Mouse (Mus musculus) forebrain, embryonic 11.5 days (tissue): Measurements from ENCODE around the gene Ldha. TPM values are rescaled to one million over a fixed set of nuclear protein-coding genes. Genes with fewer than 3 reads are reported as not detected.

Source experiments
- ATAC-seq: fragments of 200-750 bp; cut with Nextera tagmentation; replicated peaks from 2 replicates; pipeline ENCODE4 v1.8.0; 2017; ENCODE audit warnings: moderate TSS enrichment; ENCODE audit not compliant: low FRiP score
- DNase-seq: peaks from one replicate; pipeline ENCODE4 v3.0.0-alpha.2; 2017; ENCODE audit warnings: low spot score
- H3K27ac ChIP-seq: fragments of 300-500 bp; sonication (generic); 2 replicates; pipeline ENCODE4 v1.5.1; 2014; ENCODE audit warnings: low read depth, low read length
- H3K27me3 ChIP-seq: fragments of 300-500 bp; sonication (generic); 2 replicates; pipeline ENCODE4 v1.6.1; 2014; ENCODE audit warnings: mild to moderate bottlenecking, low read length, mixed read lengths; ENCODE audit not compliant: control insufficient read depth, insufficient read depth
- H3K36me3 ChIP-seq: fragments of 300-500 bp; sonication (generic); 2 replicates; pipeline ENCODE4 v1.6.1; 2014; ENCODE audit warnings: mild to moderate bottlenecking, low read length, moderate library complexity, mixed read lengths; ENCODE audit not compliant: control insufficient read depth, insufficient read depth
- H3K4me1 ChIP-seq: fragments of 300-500 bp; sonication (generic); replicated peaks from 2 replicates; pipeline ENCODE4 v1.6.1; 2014; ENCODE audit warnings: low read length, mixed read lengths; ENCODE audit not compliant: control insufficient read depth, insufficient read depth
- H3K4me2 ChIP-seq: fragments of 300-500 bp; sonication (generic); 2 replicates; pipeline ENCODE4 v1.6.1; 2014; ENCODE audit warnings: low read depth, mild to moderate bottlenecking, low read length, moderate library complexity, mixed read lengths; ENCODE audit not compliant: severe bottlenecking
- H3K4me3 ChIP-seq: fragments of 300-500 bp; sonication (generic); 2 replicates; pipeline ENCODE4 v1.5.1; 2014; ENCODE audit warnings: low read depth, low read length
- H3K9ac ChIP-seq: fragments of 300-500 bp; sonication (generic); 2 replicates; pipeline ENCODE4 v1.6.1; 2014; ENCODE audit warnings: low read length
- H3K9me3 ChIP-seq: fragments of 300-500 bp; sonication (generic); 2 replicates; pipeline ENCODE4 v1.6.1; 2016; ENCODE audit warnings: low read length, mixed read lengths; ENCODE audit not compliant: control insufficient read depth
- WGBS: fragments of 180-500 bp; shearing (Covaris S2); extraction: QIAGEN DNeasy Blood & Tissue Kit; methylation state at CpG from one replicate; pipeline ENCODE4 v1.1.7; 2014; 5-methylcytosine and 5-hydroxymethylcytosine counted together
- polyA plus RNA-seq: library from polyadenylated mRNA; unstranded; fragments of >200 nt; fragmentation: Nextera tagmentation; extraction: Ambion mirVana; gene quantifications from 2 replicates; pipeline ENCODE4 v1.2.1, GENCODE M21; 2014

Gene Ldha
- polyA plus RNA-seq, 1 experiment from 2014 or later, result 2,020 TPM

DNA sequence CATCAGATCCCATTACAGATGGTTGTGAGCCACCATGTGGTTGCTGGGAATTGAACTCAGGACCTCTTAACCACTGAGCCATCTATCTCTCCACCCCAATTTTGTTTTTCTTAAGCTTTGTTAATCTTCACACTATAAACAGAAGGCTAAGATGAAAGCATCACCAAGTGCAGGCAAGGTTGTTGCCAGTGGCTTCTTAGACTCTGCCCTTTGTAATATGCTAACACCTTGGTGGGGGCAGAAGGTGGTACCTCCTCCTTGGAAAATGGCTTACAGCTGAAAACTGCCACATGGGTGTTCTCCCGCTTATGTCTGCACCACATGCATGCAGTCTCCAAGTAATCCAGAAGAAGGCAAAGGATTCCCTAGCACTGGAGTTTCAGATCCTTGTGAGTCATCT is 11.4 kb downstream of the Ldha start:
- no peak overlapping the region for H3K4me2 ChIP-seq
- no peak overlapping the region for H3K9ac ChIP-seq
- H3K36me3 ChIP-seq, result peaks cover 17% of the 10 kb centered on the region
- ATAC-seq (no peak), DNase-seq (no peak)
- H3K4me1 ChIP-seq, result no peaks in the 10 kb centered on the region
- H3K4me3 ChIP-seq, result no peak overlapping the region
- H3K9me3 ChIP-seq, result no peaks in the 10 kb centered on the region
- H3K27ac ChIP-seq, result no peak overlapping the region
- no peaks in the 10 kb centered on the region for H3K27me3 ChIP-seq
- 93% methylated on average over 1 of the region's 1 CpGs for WGBS

DNA sequence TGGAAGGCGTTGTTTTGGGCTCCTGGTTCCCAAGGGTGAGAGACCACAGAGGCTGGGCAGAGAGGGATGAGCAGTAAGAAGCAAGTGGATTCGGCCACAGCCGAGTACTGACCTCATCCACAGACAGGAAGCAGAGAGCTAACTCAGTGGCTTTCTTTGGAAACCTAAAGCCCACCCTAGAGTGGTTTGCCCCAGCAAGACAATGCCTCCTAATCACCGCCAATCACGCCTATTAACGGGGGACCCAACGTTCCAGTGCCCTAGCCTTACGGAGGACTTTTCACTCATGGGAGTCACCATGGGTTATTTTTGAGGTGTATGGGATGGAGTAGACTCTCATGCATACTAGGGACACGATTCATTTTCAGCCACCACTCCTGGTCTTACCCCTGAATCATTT is 12.1 kb downstream of the Ldha start:
- Histone ChIP-seq H3K9me3 (no peaks in the 10 kb centered on the region), H3K4me2 (no peak overlapping the region), H3K4me1 (no peaks in the 10 kb centered on the region), H3K27me3 (no peaks in the 10 kb centered on the region), H3K27ac (no peak overlapping the region), H3K9ac (no peak overlapping the region), H3K36me3 (peaks cover 17% of the 10 kb centered on the region), H3K4me3 (no peak overlapping the region)
- ATAC-seq, result no peak
- WGBS, result 83% methylated on average over 9 of the region's 9 CpGs
- DNase-seq, result no peak

GRCm38 (mm10) chr7:46855866-46856560 is 14.7 kb downstream of the Ldha start:
- no peak overlapping the region for H3K27ac ChIP-seq
- WGBS, result 73% methylated on average over 7 of the region's 7 CpGs

GRCm38 (mm10) chr7:46857436-46857835 is 16.2 kb downstream of the Ldha start:
- no peak for DNase-seq
- WGBS, result 82% methylated on average over 9 of the region's 9 CpGs
- no peak overlapping the region for H3K27ac ChIP-seq
- no peak overlapping the region for H3K4me3 ChIP-seq
- H3K27me3 ChIP-seq, result no peaks in the 10 kb centered on the region
- no peak for ATAC-seq
- H3K9ac ChIP-seq, result no peak overlapping the region
- peaks cover 7% of the 10 kb centered on the region for H3K36me3 ChIP-seq
- no peak overlapping the region for H3K4me2 ChIP-seq
- no peaks in the 10 kb centered on the region for H3K9me3 ChIP-seq
- H3K4me1 ChIP-seq, result no peaks in the 10 kb centered on the region

More at GRCm38 (mm10) chr7:46855866-46856560, 14.7 kb downstream of the Ldha start:
- peaks cover 9% of the 10 kb centered on the region for H3K36me3 ChIP-seq
- no peaks in the 10 kb centered on the region for H3K9me3 ChIP-seq
- no peaks in the 10 kb centered on the region for H3K27me3 ChIP-seq
- ATAC-seq (no peak), DNase-seq (no peak)
- H3K4me2 ChIP-seq, result no peak overlapping the region
- no peak overlapping the region for H3K9ac ChIP-seq
- no peaks in the 10 kb centered on the region for H3K4me1 ChIP-seq
- no peak overlapping the region for H3K4me3 ChIP-seq

GRCm38 (mm10) chr7:46859031-46859430 is 17.8 kb downstream of the Ldha start:
- H3K27me3 ChIP-seq, result no peaks in the 10 kb centered on the region
- WGBS, result 66% methylated on average over 6 of the region's 6 CpGs

GRCm38 (mm10) chr7:46860996-46861395 is 19.7 kb downstream of the Ldha start, which contains the start of gene Ldhc:
TSS of gene Ldhc (plus strand) at chr7:46861203.
- no peak within 1 kb of the TSS for H3K4me2 ChIP-seq
- no peak within 1 kb of the TSS for H3K27ac ChIP-seq
- WGBS, result 35% methylated on average over 10 of the region's 10 CpGs
- ATAC-seq, result no peak
- no peak within 1 kb of the TSS for H3K4me3 ChIP-seq
- H3K36me3 ChIP-seq, result no peaks in the 10 kb centered on the region
- no peaks in the 10 kb centered on the region for H3K27me3 ChIP-seq
- H3K9ac ChIP-seq, result no peak within 1 kb of the TSS
- no peaks in the 10 kb centered on the region for H3K4me1 ChIP-seq
- DNase-seq, result no peak
- H3K9me3 ChIP-seq, result no peaks in the 10 kb centered on the region

More at GRCm38 (mm10) chr7:46859031-46859430, 17.8 kb downstream of the Ldha start:
- H3K36me3 ChIP-seq, result peaks cover 4% of the 10 kb centered on the region; the same call in 1 of the 2 replicates
- H3K27ac ChIP-seq, result no peak overlapping the region
- H3K4me2 ChIP-seq, result no peak overlapping the region
- H3K4me1 ChIP-seq, result no peaks in the 10 kb centered on the region
- H3K9me3 ChIP-seq, result no peaks in the 10 kb centered on the region
- ATAC-seq (no peak), DNase-seq (no peak)
- H3K4me3 ChIP-seq, result no peak overlapping the region
- H3K9ac ChIP-seq, result no peak overlapping the region

- Histone ChIP-seq H3K36me3 (no peaks in the 10 kb centered on the region), H3K9me3 (no peaks in the 10 kb centered on the region), H3K9ac (no peak overlapping the region), H3K4me2 (no peak overlapping the region), H3K27me3 (no peaks in the 10 kb centered on the region), H3K27ac (no peak overlapping the region), H3K4me1 (no peaks in the 10 kb centered on the region), H3K4me3 (no peak overlapping the region)
- WGBS, result 84% methylated on average over 4 of the region's 4 CpGs
- DNase-seq, result no peak
- no peak for ATAC-seq
These were observed 30.7 kb downstream of the Ldha start for GRCm38 (mm10) chr7:46871988-46872387.

DNA sequence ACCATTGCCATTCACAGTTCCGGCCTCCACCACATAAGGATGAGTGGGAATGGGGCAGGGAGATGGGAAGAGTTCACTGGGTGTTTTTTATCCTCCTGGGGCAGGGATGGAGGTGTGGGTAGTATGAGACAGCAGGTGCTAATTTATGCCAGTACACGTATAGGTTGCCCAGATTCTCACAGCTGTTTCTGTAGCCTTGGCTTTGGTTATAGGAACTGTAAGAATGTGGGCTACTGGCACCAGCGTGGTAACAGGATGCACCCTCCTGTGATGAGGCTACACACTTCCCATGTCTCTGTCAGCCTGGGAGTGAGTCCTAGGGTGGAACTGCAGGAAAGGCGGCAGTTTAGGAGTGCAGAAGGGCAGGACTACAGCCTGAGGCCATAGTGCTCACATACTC is 35.6 kb downstream of the Ldha start:
- no peak overlapping the region for H3K4me2 ChIP-seq
- no peaks in the 10 kb centered on the region for H3K4me1 ChIP-seq
- no peak overlapping the region for H3K4me3 ChIP-seq
- no peaks in the 10 kb centered on the region for H3K36me3 ChIP-seq
- 86% methylated on average over 4 of the region's 4 CpGs for WGBS
- ATAC-seq (no peak), DNase-seq (no peak)
- no peak overlapping the region for H3K9ac ChIP-seq
- H3K27ac ChIP-seq, result no peak overlapping the region
- no peaks in the 10 kb centered on the region for H3K27me3 ChIP-seq
- no peaks in the 10 kb centered on the region for H3K9me3 ChIP-seq

- H3K9ac ChIP-seq, result no peak overlapping the region
- 87% methylated on average over 6 of the region's 6 CpGs for WGBS
- H3K36me3 ChIP-seq, result no peaks in the 10 kb centered on the region
- no peak overlapping the region for H3K4me3 ChIP-seq
- no peak for DNase-seq
- no peak overlapping the region for H3K27ac ChIP-seq
- ATAC-seq, result no peak
- H3K4me1 ChIP-seq, result no peaks in the 10 kb centered on the region
- no peaks in the 10 kb centered on the region for H3K9me3 ChIP-seq
- H3K27me3 ChIP-seq, result no peaks in the 10 kb centered on the region
- H3K4me2 ChIP-seq, result no peak overlapping the region
These were observed 36.0 kb downstream of the Ldha start for GRCm38 (mm10) chr7:46877255-46877654.
